Mouse (Mus musculus) right cerebral cortex, postnatal 10 days (tissue): ENCODE results near the gene Pak3.

Experiments used
- DNase-seq, 2 experiments: peaks; one replicate each; pipeline ENCODE4 v3.0.0; 2021; ENCODE audit warnings: low spot score in 2 of 2

Pak3 gene

DNA sequence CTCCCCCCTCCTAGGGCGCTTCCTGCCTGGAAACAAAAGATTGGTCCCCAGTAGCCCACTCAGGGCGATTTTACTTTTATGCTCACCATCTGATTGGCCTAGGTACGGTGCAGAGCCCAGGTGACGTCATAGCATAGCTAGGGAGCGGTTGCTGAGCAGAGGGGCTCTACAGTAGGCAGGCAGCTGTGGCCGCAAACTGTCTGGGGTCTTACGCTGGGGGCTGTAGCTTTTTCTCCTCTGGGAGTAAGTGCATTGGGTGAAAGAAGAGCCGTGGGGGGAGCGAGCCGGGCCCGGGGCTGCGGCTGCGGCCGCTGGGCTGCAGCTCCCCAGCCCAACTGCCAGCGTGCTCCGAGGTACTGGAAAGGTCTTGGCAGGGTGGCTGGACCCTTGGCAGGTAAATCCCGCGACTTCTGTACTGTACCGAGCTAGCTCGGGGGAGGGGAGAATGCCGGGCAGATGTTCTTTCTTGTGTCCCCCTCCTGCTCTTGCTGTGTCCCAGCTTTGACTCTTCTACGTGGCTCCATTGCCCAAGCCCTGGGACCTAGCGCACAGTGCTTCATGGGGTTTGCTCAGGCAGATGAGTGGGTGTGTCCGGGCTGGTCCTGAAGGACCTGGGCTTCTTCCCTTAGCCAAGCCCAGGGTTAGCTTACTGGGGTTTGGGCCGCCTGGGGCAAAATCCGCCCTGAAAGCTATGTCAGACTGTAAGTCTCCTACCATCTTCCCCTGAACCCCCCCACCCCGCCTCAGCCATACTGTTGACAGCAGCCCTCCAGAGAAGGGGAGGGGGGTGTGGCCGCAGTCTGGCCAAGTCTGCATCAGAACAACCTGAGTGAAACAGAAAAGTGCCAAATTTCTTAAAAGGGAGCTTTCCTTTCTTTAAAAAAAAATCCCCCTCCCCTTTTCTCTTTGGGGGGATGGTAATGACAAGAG is 146.1 kb downstream of the Pak3 start:
- peak; percentile 74 to 86 for DNase-seq

- DNase-seq, result no peak
Observed at GRCm38 (mm10) chrX:143665771-143666170, 147.4 kb downstream of the Pak3 start.

DNA sequence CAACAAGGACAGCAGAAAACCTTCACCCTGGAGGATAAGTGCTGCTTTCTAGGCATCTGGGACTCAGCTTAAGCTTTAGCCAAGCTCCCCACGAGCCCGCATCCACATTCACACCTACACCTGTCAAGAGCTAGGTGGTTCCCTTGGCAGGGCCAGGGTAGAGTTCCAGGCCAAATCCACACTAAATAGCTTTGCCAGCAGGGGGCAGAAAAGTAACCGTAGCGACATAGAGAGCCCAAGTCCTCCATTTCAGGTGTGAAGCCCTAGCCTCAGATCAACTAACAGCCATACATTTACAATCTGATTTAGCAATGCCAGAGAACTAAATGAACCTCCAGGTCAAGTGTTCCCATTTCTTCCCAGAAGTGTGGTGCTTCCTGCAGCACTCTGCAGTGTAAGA is 148.6 kb downstream of the Pak3 start:
- DNase-seq, result peak; percentile 35 to 37

GRCm38 (mm10) chrX:143668242-143668641 is 149.9 kb downstream of the Pak3 start:
- peak; percentile 59 to 76 for DNase-seq

GRCm38 (mm10) chrX:143678566-143678965 is 160.2 kb downstream of the Pak3 start:
- no peak for DNase-seq

GRCm38 (mm10) chrX:143722250-143722649 is 203.9 kb downstream of the Pak3 start:
- DNase-seq, result no peak

- no peak for DNase-seq
Observed at GRCm38 (mm10) chrX:143725411-143725810, 207.0 kb downstream of the Pak3 start.

DNA sequence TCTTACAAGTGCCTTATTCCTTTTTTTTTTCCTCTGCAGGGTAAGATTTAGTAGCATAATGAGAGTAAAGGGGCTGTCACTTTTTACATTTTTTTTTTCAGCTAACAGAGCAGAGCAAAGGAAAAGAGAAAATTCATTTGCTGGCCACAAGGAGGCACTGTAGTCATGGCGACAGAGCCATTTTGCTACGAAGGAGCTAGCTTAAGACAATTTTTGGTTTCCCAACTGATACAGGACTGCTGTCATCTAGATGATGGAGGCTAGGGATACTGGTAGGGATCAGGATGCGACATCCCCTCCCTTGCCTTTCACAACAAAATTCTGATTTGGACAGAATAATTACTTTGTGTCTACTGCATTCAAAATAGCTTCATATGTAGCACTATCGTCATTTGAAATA is 217.6 kb downstream of the Pak3 start:
- DNase-seq, result peak; percentile 20 to 24

DNA sequence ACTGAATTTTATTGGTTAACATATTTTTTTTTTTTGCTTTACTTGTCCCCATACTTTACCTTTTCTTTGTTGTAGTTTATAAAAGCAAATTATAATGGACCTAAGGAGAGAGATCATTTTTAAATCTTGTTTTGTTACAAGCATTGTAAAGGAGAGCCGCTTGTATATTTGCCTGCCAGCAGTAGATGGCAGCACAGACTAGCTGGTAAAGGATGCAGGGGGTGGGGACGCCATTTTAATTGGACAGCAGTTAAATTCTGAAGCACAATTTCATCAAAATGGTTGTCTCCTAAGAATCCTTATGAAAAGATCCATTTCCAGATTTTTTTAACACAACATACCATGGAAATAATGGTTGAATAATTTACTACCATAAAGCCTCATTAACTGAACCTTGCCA is 220.8 kb downstream of the Pak3 start:
- DNase-seq, result peak; percentile 43 to 52

DNA sequence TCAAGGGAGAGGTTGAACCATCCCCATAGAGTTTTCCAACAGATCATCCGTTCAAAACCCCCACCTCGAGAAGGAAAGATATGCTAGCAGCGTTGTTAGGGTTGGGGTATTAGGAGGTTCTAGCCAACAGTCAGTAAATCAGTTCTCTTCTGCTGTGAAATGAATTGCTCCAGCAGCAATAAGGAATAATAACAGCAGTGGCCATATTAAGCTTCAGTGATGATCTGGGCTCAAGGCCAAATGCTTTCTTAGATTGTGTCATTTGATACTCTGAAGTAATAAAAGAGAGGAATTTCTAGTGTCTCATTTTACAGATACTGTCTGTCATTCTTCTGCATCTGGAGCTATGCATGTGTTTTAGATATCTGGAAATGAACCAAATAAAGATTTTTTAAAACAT is 244.2 kb downstream of the Pak3 start:
- no peak for DNase-seq

DNA sequence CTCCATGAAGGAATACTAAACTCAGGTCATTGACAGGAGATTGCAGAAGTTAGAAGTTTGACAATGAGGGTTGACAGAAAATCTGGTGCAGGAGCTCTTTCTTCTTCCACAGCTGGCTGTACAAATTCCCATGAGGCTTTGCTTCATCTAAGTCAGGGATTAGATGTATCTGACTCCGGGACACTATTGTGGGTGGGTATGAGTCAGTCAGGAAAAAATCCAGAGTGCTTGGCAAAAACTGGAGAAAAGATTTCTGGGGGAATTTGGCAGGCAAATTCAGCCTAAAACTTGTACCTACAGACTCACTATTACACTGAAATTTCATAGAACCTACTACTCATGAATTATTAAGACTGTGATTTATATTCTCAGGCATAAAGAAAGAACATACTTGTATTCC is 297.6 kb downstream of the Pak3 start:
- no peak for DNase-seq

- no peak for DNase-seq
Observed at GRCm38 (mm10) chrX:143818961-143819360, 300.6 kb downstream of the Pak3 start.

DNA sequence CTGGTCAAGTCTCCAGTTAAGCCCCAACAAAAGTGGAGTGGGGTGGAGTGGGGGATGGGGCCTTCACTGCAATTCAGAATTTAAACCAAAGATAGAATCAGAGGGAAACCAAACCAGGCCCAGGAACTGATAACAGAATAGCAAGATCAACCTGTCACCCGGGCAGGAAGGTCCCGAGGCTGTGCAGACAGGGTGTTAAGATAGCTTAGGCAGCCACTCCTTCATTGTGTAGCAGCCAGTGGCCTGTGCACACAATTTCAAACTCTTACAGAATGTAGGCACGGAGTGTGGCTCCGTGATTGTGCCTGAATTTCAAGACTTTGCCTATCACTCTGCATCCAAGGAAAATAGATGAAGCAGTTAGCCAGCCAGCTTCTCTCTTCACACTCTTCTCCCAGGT is 308.1 kb downstream of the Pak3 start:
- DNase-seq, result no peak

DNA sequence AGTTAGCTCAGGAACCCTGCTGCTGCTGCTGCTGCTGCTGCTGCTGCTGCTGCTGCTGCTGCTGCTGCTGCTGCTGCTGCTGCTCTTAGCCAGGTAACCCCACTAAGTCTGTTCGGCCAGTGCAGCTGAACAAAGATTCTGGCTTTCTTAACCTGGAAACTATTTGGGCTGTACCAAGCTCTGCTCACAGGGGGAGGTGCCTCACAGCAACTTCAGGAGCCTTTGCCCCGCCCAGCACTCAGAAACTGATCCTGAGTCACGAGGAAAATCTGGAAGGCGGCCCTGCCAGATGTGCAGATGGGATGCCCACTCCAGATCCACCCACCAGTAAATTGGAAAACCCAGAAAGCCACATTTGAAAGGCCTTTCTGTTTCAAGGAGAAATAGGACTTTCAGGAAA is 308.8 kb downstream of the Pak3 start, which contains the start of gene Capn6:
Capn6 (minus strand) TSS at position 203 of the 400 bp plus-strand sequence.
- DNase-seq, result no peak

DNA sequence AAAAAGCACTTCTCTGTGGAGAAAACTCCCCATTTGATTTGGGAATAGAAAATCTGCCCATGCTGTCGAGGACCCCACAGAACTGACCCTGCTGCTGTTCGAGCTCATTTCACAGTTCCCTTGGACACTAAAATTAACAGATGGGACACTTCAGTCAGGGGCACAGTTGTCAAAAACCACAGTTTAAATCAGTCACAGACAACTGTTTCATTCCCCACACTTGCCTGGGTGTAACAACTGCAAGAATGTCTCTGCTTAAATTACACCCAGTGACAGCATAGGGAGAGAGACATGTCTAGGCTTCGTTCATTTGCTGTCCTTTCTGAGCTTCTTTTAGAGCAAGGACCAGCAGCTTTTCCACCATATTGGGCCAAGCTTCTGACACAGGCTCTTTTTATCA is 328.2 kb downstream of the Pak3 start:
- DNase-seq, result no peak
